Mouse (Mus musculus) yolk sac, embryonic 10.5 days (tissue): Measurements from ENCODE around the gene Slc16a4.
"Not testable (repeated sequence)": the region's sequence is repeated elsewhere in the genome, so short reads cannot be mapped to it uniquely, and the experiment has no call there.

Source experiments
- DNase-seq: peaks from one replicate; pipeline ENCODE4 v3.0.0-alpha.2; 2017; ENCODE audit warnings: low spot score

Slc16a4 gene

GRCm38 (mm10) chr3:107295672-107296360 lies 4.8 kb downstream of the Slc16a4 start:
- no peak for DNase-seq

GRCm38 (mm10) chr3:107296917-107297316 lies 5.9 kb downstream of the Slc16a4 start:
- not testable (repeated sequence) for DNase-seq

GRCm38 (mm10) chr3:107317338-107317737 lies 26.3 kb downstream of the Slc16a4 start:
- no peak for DNase-seq

GRCm38 (mm10) chr3:107321141-107321540 lies 30.1 kb downstream of the Slc16a4 start:
- no peak for DNase-seq

GRCm38 (mm10) chr3:107321776-107322175 lies 30.7 kb downstream of the Slc16a4 start:
- DNase-seq = no peak

GRCm38 (mm10) chr3:107326442-107326841 lies 35.4 kb downstream of the Slc16a4 start:
- no peak for DNase-seq

GRCm38 (mm10) chr3:107330503-107331424 lies 39.7 kb downstream of the Slc16a4 start:
- DNase-seq = peak; percentile 23

GRCm38 (mm10) chr3:107331746-107332126 lies 40.7 kb downstream of the Slc16a4 start:
- no peak for DNase-seq

GRCm38 (mm10) chr3:107332127-107332959 lies 41.3 kb downstream of the Slc16a4 start:
- DNase-seq = peak; percentile 80

- peak; percentile 98 for DNase-seq
These were observed 41.9 kb downstream of the Slc16a4 start for GRCm38 (mm10) chr3:107332960-107333380.

GRCm38 (mm10) chr3:107333381-107334201 lies 42.6 kb downstream of the Slc16a4 start, which contains the start of gene Rbm15:
Rbm15 (minus strand) TSS chr3:107333673.
- peak; percentile 98 for DNase-seq

- DNase-seq = no peak
These were observed 43.3 kb downstream of the Slc16a4 start for GRCm38 (mm10) chr3:107334202-107334934.

GRCm38 (mm10) chr3:107343971-107344370 lies 52.9 kb downstream of the Slc16a4 start:
- DNase-seq = no peak

GRCm38 (mm10) chr3:107345033-107345725 lies 54.1 kb downstream of the Slc16a4 start:
- no peak for DNase-seq

- no peak for DNase-seq
These were observed 58.0 kb downstream of the Slc16a4 start for GRCm38 (mm10) chr3:107349006-107349405.

GRCm38 (mm10) chr3:107351706-107352105 lies 60.7 kb downstream of the Slc16a4 start:
- DNase-seq = no peak

GRCm38 (mm10) chr3:107355618-107356260 lies 64.7 kb downstream of the Slc16a4 start:
- no peak for DNase-seq

- DNase-seq = peak; percentile 55
These were observed 66.0 kb downstream of the Slc16a4 start for GRCm38 (mm10) chr3:107356964-107357441.

- DNase-seq = no peak
These were observed 66.7 kb downstream of the Slc16a4 start for GRCm38 (mm10) chr3:107357700-107358234.
